Mouse (Mus musculus) CH12.LX (cell line): ENCODE measurements around the gene Ppp2r3d.

Experiments
- CHD1 ChIP-seq: IDR thresholded peaks from 2 replicates; pipeline ENCODE4 v1.6.1; 2012; ENCODE audit warnings: low read depth, low read length, improper control_type of control experiment, inconsistent platforms
- CTCF ChIP-seq, 2 experiments: IDR thresholded peaks in 1 of 2; conservative IDR thresholded peaks in 1 of 2; 2 replicates each; pipeline ENCODE4 v1.5.1; 2011 to 2012; ENCODE audit warnings: low read depth in 2 of 2, low read length in 2 of 2, improper control_type of control experiment in 1 of 2, inconsistent platforms in 1 of 2, mild to moderate bottlenecking in 1 of 2, moderate library complexity in 1 of 2
- E2F4 ChIP-seq: IDR thresholded peaks from 2 replicates; pipeline ENCODE4 v1.6.1; 2011; ENCODE audit warnings: low read depth, low read length, improper control_type of control experiment; ENCODE audit not compliant: insufficient replicate concordance
- ELF1 ChIP-seq: IDR thresholded peaks from 2 replicates; pipeline ENCODE4 v1.6.1; 2014; ENCODE audit warnings: low read depth, mild to moderate bottlenecking, inconsistent platforms, low read length, improper control_type of control experiment
- EP300 ChIP-seq: IDR thresholded peaks from 2 replicates; pipeline ENCODE4 v1.6.1; 2011; ENCODE audit warnings: low read length, improper control_type of control experiment
- ETS1 ChIP-seq: conservative IDR thresholded peaks from 2 replicates; pipeline ENCODE4 v1.6.1; 2012; ENCODE audit warnings: low read depth, mild to moderate bottlenecking, inconsistent platforms, low read length, improper control_type of control experiment, moderate library complexity
- HCFC1 ChIP-seq: IDR thresholded peaks from 2 replicates; pipeline ENCODE4 v1.6.1; 2012; ENCODE audit warnings: low read depth, mild to moderate bottlenecking, inconsistent platforms, low read length, improper control_type of control experiment
- MAX ChIP-seq: IDR thresholded peaks from 2 replicates; pipeline ENCODE4 v1.6.1; 2011; ENCODE audit warnings: low read length, improper control_type of control experiment
- MAZ ChIP-seq: IDR thresholded peaks from 2 replicates; pipeline ENCODE4 v1.6.1; 2012; ENCODE audit warnings: low read depth, mild to moderate bottlenecking, inconsistent platforms, low read length, improper control_type of control experiment, moderate library complexity
- MYC ChIP-seq: IDR thresholded peaks from 2 replicates; pipeline ENCODE4 v1.6.1; 2011; ENCODE audit warnings: low read depth, mild to moderate bottlenecking, improper control_type of control experiment, low read length
- POLR2A ChIP-seq: IDR thresholded peaks from 2 replicates; pipeline ENCODE4 v1.6.1; 2011; ENCODE audit warnings: low read depth, mild to moderate bottlenecking, improper control_type of control experiment, low read length
- POLR2AphosphoS2 ChIP-seq: IDR thresholded peaks from 2 replicates; pipeline ENCODE4 v1.6.1; 2011; ENCODE audit warnings: low read depth, low read length, improper control_type of control experiment
- USF1 ChIP-seq: IDR thresholded peaks from 2 replicates; pipeline ENCODE4 v1.6.1; 2014; ENCODE audit warnings: low read depth, mild to moderate bottlenecking, inconsistent platforms, low read length, improper control_type of control experiment

GRCm38 (mm10) chr9:124475689-124476088 is 1.0 kb downstream of the Ppp2r3d start:
- no peak for TF ChIP-seq ETS1
- no peak for TF ChIP-seq MAX
- no peak for TF ChIP-seq HCFC1
- TF ChIP-seq MAZ, result no peak
- no peak for TF ChIP-seq POLR2A
- TF ChIP-seq MYC, result no peak
- TF ChIP-seq USF1, result no peak
- TF ChIP-seq CHD1, result no peak
- no peak for TF ChIP-seq ELF1
- TF ChIP-seq CTCF (conservative IDR thresholded peaks at IDR 0.05 in 1 of 2, IDR thresholded peaks at IDR 0.05 in 1 of 2; ENCODE audit: low read depth in 2 of 2, low read length in 2 of 2), result 0 out of 4 replicates have a peak, but pooled peaks of 1 of the 2 experiments have one; percentile 3
- no peak for TF ChIP-seq EP300
- no peak for TF ChIP-seq POLR2AphosphoS2
- no peak for TF ChIP-seq E2F4
